Comparison of ENCODE assay signal across 8 mouse cellular contexts in the genomic region with DNA sequence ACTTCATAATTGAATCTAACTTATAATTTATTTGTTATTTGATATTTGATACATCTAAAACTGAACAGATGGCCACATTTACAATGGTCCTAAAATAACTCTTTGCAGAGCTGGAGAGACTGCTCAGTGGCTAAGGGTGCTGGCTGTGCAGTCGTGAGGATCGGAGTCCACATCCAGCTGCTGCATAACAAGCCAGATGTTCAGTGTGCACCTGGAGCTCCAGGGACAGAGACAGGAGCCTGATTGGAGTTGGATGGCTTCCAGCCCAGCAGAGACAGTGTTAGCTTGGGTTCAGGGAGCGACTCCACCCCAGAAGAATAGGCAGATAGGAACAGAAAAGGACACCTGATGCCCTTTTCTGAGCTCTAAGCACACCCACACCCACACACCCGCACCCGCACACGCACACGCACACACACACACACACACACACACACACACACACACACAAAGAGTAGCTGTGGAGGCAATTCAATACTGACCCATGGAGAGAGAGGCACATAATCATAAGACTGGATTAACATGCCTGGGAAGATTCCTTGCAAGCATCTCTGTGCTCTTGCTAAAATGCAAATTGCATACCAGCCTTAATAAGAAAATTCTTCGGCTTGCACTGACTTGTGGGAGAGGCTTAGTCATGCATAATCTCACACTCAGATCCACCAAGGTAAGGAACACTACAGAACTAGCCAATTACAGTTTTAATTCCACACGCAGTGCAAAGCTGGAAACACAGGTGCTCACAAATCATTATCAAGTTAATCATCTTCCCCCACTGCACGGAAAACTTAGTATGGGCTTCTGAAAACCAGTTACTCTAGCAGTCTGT. TPM values are rescaled to one million over a fixed set of nuclear protein-coding genes. Genes with fewer than 3 reads are reported as not detected.
A peak's percentile ranks its signal among the peaks of the same experiment; 100 is the strongest.
DNase-seq lines count a peak whose midpoint lies in the region; ATAC-seq and TF ChIP-seq lines count a peak whose summit lies in the region.

No protein-coding gene starts in this region.

- no peak overlapping the region for H3K9ac ChIP-seq in lung, embryonic 14.5 days
- no peak overlapping the region for H3K9ac ChIP-seq in forebrain, embryonic 13.5 days

- no peak for ATAC-seq in lung, embryonic 14.5 days (ENCODE audit: insufficient read depth)
- ATAC-seq in forebrain, embryonic 13.5 days, result peak; percentile 73

- no peaks in the 10 kb centered on the region for H3K4me1 ChIP-seq in lung, embryonic 14.5 days (ENCODE audit: insufficient read depth)
- H3K4me1 ChIP-seq in forebrain, embryonic 13.5 days, result no peaks in the 10 kb centered on the region

- H3K9me3 ChIP-seq in lung, embryonic 14.5 days (ENCODE audit: low read depth, low read length), result no peaks in the 10 kb centered on the region
- H3K9me3 ChIP-seq in forebrain, embryonic 13.5 days (replicated peaks), result no peaks in the 10 kb centered on the region

- no peaks in the 10 kb centered on the region for H3K36me3 ChIP-seq in lung, embryonic 14.5 days (ENCODE audit: insufficient read depth)
- H3K36me3 ChIP-seq in forebrain, embryonic 13.5 days (ENCODE audit: poor library complexity, severe bottlenecking), result no peaks in the 10 kb centered on the region

- no peaks in the 10 kb centered on the region for H3K27me3 ChIP-seq in lung, embryonic 14.5 days (ENCODE audit: insufficient read depth, low read length)
- H3K27me3 ChIP-seq in forebrain, embryonic 13.5 days, result no peaks in the 10 kb centered on the region

- WGBS in lung, embryonic 14.5 days, result 53% methylated on average over 10 of the region's 10 CpGs
- 77% methylated on average over 10 of the region's 10 CpGs for WGBS in forebrain, embryonic 13.5 days

- no peak for DNase-seq in lung, embryonic 14.5 days
- no peak for DNase-seq in lung, postnatal 14 days
- peak; percentile 9 to 18 for DNase-seq in kidney, postnatal 36 days
- DNase-seq in right cerebral cortex, adult 18-20 months, result peak; percentile 19
- no peak for DNase-seq in T-cell, adult 2 months (ENCODE audit: low spot score)
- DNase-seq in spleen, adult 12 weeks (ENCODE audit: low spot score), result no peak
- DNase-seq in adrenal gland, adult 8-10 months, result no peak

- H3K4me2 ChIP-seq in lung, embryonic 14.5 days, result no peak overlapping the region
- H3K4me2 ChIP-seq in forebrain, embryonic 13.5 days, result no peak overlapping the region

- TF ChIP-seq CTCF in lung, embryonic 14.5 days (IDR thresholded peaks at IDR 0.05; ENCODE audit: low read depth), result no peak

- H3K27ac ChIP-seq in lung, embryonic 14.5 days (ENCODE audit: low read depth), result peak overlapping the region; percentile 67; the same call in 1 of the 2 replicates
- no peak overlapping the region for H3K27ac ChIP-seq in forebrain, embryonic 13.5 days

- H3K4me3 ChIP-seq in lung, embryonic 14.5 days (ENCODE audit: low read depth, low read length), result no peak overlapping the region
- no peak overlapping the region for H3K4me3 ChIP-seq in forebrain, embryonic 13.5 days

RNA-seq across cellular contexts. Expression of gene Actr3, which starts 47.1 kb away (rescaled TPM):
- 342 and 351 TPM in 2 replicates for polyA plus RNA-seq in lung, embryonic 14.5 days (2014; fragmentation: Nextera tagmentation; extraction: Ambion mirVana)
- 225 and 227 TPM in 2 replicates for polyA plus RNA-seq in forebrain, embryonic 13.5 days (2015; fragmentation: Nextera tagmentation; extraction: Ambion mirVana)
- 100 to 1,000 TPM; 158 to 193 (median 172) TPM for total RNA-seq in adrenal gland, adult 8-10 months (2022)

Comparison
In these comparisons a context has a peak if more than half of its experiments do, and no peak if none do; other contexts are left out.
1. DNase-seq: peak in kidney, postnatal 36 days (2 of 2) and right cerebral cortex, adult 18-20 months (single experiment); none in lung, embryonic 14.5 days (single experiment), lung, postnatal 14 days (single experiment), T-cell, adult 2 months (single experiment), spleen, adult 12 weeks (single experiment) and adrenal gland, adult 8-10 months (single experiment).